Mouse (Mus musculus): ENCODE data around the gene Trim27. TPM values are rescaled to one million over a fixed set of nuclear protein-coding genes. Genes with fewer than 3 reads are reported as not detected.

Trim27 gene
- polyA plus RNA-seq, 1 experiment from 2014 or later, result 155 TPM

DNA sequence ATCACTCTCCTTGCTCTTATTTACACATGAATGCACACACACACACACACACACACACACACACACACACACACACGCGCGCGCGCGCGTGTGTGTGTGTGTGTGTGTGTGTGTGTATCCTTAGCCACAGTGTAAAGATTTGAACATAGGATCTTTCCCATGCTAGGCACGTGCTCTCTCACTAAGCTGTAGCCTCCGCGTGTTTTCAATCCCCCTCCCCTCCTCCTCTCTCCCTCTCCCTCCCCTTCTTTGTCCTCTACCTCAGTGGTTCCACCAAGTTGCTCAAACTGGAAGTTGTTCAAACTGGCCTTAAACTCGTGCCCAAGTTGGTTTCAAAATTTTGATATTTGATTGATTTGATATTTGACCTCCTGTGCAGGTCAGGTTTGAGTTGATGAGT, 2.5 kb upstream of the Trim27 start:
- no peak overlapping the region for H3K9ac ChIP-seq
- WGBS, result 76% methylated on average over 11 of the region's 11 CpGs
- no peak overlapping the region for H3K4me3 ChIP-seq (replicated peaks)
- no peaks in the 10 kb centered on the region for H3K27me3 ChIP-seq (replicated peaks)
- H3K27ac ChIP-seq, result no peak overlapping the region
- peaks cover 9% of the 10 kb centered on the region for H3K4me1 ChIP-seq (replicated peaks)
- no peak overlapping the region for H3K4me2 ChIP-seq (replicated peaks)
- no peaks in the 10 kb centered on the region for H3K9me3 ChIP-seq
- ATAC-seq, result no peak
- no peaks in the 10 kb centered on the region for H3K36me3 ChIP-seq

DNA sequence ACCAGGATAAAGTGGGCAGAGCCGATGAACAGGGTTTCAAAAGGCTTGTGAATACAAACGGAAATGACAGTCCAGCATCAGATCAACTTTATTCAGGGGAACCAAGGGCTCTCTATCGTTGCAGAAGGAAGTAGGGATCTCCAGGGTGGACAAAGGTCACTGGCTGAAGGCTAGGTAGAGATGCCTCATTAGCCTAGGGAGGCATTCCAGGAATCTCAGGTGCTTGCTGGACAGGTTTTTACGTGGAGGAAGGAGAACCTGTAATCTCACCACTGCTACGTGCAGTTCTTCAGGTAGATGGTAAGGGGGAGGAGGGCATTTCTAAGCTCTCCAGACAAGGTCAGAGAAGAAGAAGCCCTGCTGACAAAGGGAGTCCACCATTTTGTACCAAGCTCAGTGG, 1.6 kb upstream of the Trim27 start:
- peak; percentile 62 for ATAC-seq
- Histone ChIP-seq H3K4me1 (replicated peaks) (peaks cover 18% of the 10 kb centered on the region), H3K27me3 (replicated peaks) (no peaks in the 10 kb centered on the region), H3K36me3 (0 out of 2 replicates have a peak, but pooled peaks cover 3% of the 10 kb centered on the region), H3K4me3 (replicated peaks) (no peak overlapping the region), H3K9ac (no peak overlapping the region), H3K4me2 (replicated peaks) (no peak overlapping the region), H3K27ac (peak overlapping the region; percentile 98), H3K9me3 (no peaks in the 10 kb centered on the region)
- 47% methylated on average over 5 of the region's 5 CpGs for WGBS

DNA sequence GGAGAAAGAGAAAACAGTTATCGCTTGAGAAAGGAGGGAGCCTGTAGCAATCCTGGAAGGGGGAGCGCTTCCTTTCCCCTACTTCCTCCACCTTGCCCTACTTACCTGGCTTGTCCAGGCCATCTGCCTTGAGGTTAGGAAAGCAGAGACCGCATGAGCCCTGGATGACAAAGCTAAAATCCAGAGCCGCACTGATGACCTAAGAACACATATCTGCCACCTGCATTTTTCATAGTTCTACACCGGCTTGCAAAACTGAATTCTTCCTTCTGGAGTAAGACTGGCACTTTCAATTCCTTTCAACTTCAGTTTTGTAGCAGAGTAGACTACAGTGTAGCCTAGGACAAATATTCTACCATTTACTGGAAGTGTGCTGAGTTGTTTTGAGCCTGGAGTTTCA, 881 bp upstream of the Trim27 start:
- Histone ChIP-seq H3K9me3 (no peaks in the 10 kb centered on the region), H3K4me1 (replicated peaks) (peaks cover 19% of the 10 kb centered on the region), H3K36me3 (peaks cover 8% of the 10 kb centered on the region; the same call in 1 of the 2 replicates), H3K4me2 (replicated peaks) (peak overlapping the region; percentile 82; the same call in 1 of the 2 replicates), H3K27ac (peak overlapping the region; percentile 98), H3K4me3 (replicated peaks) (no peak overlapping the region), H3K9ac (no peak overlapping the region), H3K27me3 (replicated peaks) (no peaks in the 10 kb centered on the region)
- 79% methylated on average over 5 of the region's 5 CpGs for WGBS
- no peak for ATAC-seq

DNA sequence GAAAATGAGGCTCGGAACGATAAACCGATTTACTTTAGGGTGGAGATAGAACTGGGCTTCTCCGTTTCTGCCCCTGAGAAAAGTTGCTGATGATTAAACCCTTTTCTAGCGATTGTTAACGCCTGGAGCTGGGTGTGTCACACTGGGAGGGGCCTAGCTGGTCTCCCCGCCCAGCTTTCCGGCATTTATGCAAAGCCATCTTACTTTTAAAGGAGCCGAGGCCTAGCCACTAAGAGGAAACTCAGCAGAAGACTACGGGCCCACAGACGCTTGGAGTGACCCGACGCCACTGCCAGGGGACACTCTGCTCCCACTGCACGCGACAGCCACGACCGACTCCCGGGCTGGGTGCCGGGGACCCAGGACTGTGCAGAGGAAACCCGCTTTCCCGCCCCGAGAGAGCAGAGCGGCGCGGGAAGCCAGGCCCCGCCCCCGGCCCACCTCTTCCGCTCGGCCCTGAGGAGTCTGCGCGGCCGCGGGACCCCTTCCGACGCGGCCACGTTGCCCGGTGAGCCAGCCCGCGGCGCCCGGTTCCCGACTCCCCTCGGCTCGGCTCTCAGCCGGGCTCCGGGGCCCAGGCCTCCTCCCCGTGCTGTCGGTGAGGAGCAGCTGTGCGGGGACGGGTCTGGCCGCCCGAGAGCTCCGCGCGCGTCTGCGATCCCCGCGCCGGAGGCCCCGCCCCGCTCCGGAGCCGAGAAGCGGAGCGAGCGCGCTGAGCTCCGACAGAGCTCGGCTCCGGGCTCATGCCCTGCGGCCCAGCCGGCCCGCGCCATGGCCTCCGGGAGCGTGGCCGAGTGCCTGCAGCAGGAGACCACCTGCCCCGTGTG, 692 bp downstream of the Trim27 start:
- Histone ChIP-seq H3K27me3 (replicated peaks) (no peaks in the 10 kb centered on the region), H3K4me1 (replicated peaks) (peaks cover 22% of the 10 kb centered on the region), H3K27ac (peak overlapping the region; percentile 98), H3K4me3 (replicated peaks) (peak overlapping the region; percentile 78), H3K9me3 (no peaks in the 10 kb centered on the region), H3K9ac (peak overlapping the region; percentile 89), H3K36me3 (peaks cover 16% of the 10 kb centered on the region), H3K4me2 (replicated peaks) (peak overlapping the region; percentile 82)
- under 1% methylated on average over 80 of the region's 80 CpGs for WGBS
- peak; percentile 94 for ATAC-seq

- H3K4me1 ChIP-seq (replicated peaks), result peaks cover 26% of the 10 kb centered on the region
- ATAC-seq, result peak; percentile 16
- H3K36me3 ChIP-seq, result peaks cover 22% of the 10 kb centered on the region
- peak overlapping the region; percentile 98 for H3K27ac ChIP-seq
- H3K4me3 ChIP-seq (replicated peaks), result peak overlapping the region; percentile 78
- WGBS, result under 1% methylated on average over 70 of the region's 71 CpGs
- no peaks in the 10 kb centered on the region for H3K9me3 ChIP-seq
- H3K27me3 ChIP-seq (replicated peaks), result no peaks in the 10 kb centered on the region
- H3K9ac ChIP-seq, result peak overlapping the region; percentile 89
- peak overlapping the region; percentile 82 for H3K4me2 ChIP-seq (replicated peaks)
Measured at GRCm38 (mm10) chr13:21180551-21181530, 1.6 kb downstream of the Trim27 start.

- H3K4me2 ChIP-seq (replicated peaks), result peak overlapping the region; percentile 82
- no peak for ATAC-seq
- H3K9me3 ChIP-seq, result no peaks in the 10 kb centered on the region
- H3K4me3 ChIP-seq (replicated peaks), result peak overlapping the region; percentile 78
- 52% methylated on average over 7 of the region's 7 CpGs for WGBS
- H3K27ac ChIP-seq, result no peak overlapping the region
- peaks cover 26% of the 10 kb centered on the region for H3K4me1 ChIP-seq (replicated peaks)
- peak overlapping the region; percentile 89 for H3K9ac ChIP-seq
- H3K27me3 ChIP-seq (replicated peaks), result no peaks in the 10 kb centered on the region
- peaks cover 29% of the 10 kb centered on the region for H3K36me3 ChIP-seq
Measured at GRCm38 (mm10) chr13:21181996-21182395, 2.8 kb downstream of the Trim27 start.

DNA sequence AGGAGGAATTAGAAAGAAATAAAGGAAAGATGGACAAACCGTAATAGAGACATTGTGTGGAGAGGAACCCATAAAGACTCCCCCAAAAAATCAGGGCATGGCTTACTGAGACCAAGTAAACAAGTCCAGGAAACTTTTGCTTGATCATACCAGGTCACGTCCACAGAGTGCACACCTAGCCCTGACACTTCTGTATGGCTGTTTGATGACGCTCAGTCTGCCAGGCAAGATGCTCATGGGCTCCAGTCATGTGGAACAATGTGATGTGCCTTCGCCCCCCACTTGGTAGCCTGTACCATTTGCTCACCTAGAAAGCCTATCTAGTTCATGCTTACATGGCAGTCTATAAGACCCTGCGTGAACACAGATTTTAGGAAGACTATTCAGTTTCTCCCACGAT, 3.8 kb downstream of the Trim27 start:
- H3K27ac ChIP-seq, result no peak overlapping the region
- no peak overlapping the region for H3K4me3 ChIP-seq (replicated peaks)
- H3K36me3 ChIP-seq, result peaks cover 37% of the 10 kb centered on the region
- peaks cover 26% of the 10 kb centered on the region for H3K4me1 ChIP-seq (replicated peaks)
- no peaks in the 10 kb centered on the region for H3K27me3 ChIP-seq (replicated peaks)
- 0 out of 2 replicates have a peak overlapping the region, but pooled peaks have one; percentile 82 for H3K4me2 ChIP-seq (replicated peaks)
- no peak for ATAC-seq
- WGBS, result 91% methylated on average over 6 of the region's 6 CpGs
- H3K9ac ChIP-seq, result no peak overlapping the region
- H3K9me3 ChIP-seq, result no peaks in the 10 kb centered on the region

DNA sequence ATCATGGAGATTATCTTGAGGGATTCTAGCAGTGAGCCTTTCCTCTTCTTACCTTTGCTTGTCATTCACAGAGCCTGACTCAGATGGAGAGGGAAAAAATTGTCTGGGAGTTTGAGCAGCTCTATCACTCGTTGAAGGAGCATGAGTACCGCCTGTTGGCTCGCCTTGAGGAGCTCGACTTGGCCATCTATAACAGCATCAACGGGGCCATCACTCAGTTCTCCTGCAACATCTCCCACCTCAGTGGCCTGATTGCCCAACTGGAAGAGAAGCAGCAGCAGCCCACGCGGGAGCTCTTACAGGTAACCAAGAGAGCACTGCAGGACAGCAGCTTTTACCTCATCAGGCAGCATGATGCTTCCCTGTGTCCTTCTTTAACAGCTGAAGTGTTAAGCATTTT, 4.4 kb downstream of the Trim27 start:
- peak overlapping the region; percentile 3; the same call in 1 of the 2 replicates for H3K4me3 ChIP-seq (replicated peaks)
- ATAC-seq, result no peak

DNA sequence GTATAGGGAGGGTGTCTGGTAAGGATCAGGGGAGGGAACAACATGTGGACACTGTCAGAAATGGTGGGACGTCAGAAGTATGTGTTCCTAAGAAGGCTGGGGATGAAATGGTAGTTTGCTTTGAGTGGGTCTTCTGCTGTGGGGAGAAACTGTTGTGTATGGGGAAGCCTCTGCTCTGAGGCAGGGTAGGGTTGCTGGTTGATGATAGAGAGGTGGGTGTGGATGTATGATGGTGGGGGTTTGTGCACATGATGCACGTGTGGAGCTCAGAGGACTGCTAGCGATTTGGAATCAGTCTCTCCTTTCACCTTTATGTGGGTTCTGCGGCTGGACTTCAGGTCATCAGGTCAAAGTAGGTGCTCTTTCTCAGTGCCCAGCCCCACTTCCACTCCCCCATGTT, 6.3 kb downstream of the Trim27 start:
- Histone ChIP-seq H3K4me3 (replicated peaks) (no peak overlapping the region), H3K9me3 (no peaks in the 10 kb centered on the region), H3K36me3 (peaks cover 56% of the 10 kb centered on the region), H3K9ac (no peak overlapping the region), H3K27me3 (replicated peaks) (no peaks in the 10 kb centered on the region), H3K4me1 (replicated peaks) (peaks cover 19% of the 10 kb centered on the region), H3K27ac (no peak overlapping the region), H3K4me2 (replicated peaks) (0 out of 2 replicates have a peak overlapping the region, but pooled peaks have one; percentile 3)
- 77% methylated on average over 4 of the region's 4 CpGs for WGBS
- ATAC-seq, result no peak

More for the DNA sequence above, 4.4 kb downstream of the Trim27 start:
- H3K36me3 ChIP-seq, result peaks cover 42% of the 10 kb centered on the region
- H3K4me1 ChIP-seq (replicated peaks), result peaks cover 23% of the 10 kb centered on the region
- 91% methylated on average over 7 of the region's 7 CpGs for WGBS
- H3K4me2 ChIP-seq (replicated peaks), result 0 out of 2 replicates have a peak overlapping the region, but pooled peaks have one; percentile 9
- H3K9ac ChIP-seq, result no peak overlapping the region
- H3K27ac ChIP-seq, result no peak overlapping the region
- H3K27me3 ChIP-seq (replicated peaks), result no peaks in the 10 kb centered on the region
- no peaks in the 10 kb centered on the region for H3K9me3 ChIP-seq

- H3K36me3 ChIP-seq, result peaks cover 24% of the 10 kb centered on the region
Measured at GRCm38 (mm10) chr13:21195406-21196228, 16.4 kb downstream of the Trim27 start.

GRCm38 (mm10) chr13:21197721-21198120, 18.5 kb downstream of the Trim27 start:
- Histone ChIP-seq H3K4me2 (replicated peaks) (no peak overlapping the region), H3K9ac (no peak overlapping the region), H3K4me1 (replicated peaks) (no peaks in the 10 kb centered on the region), H3K9me3 (no peaks in the 10 kb centered on the region), H3K4me3 (replicated peaks) (no peak overlapping the region), H3K36me3 (peaks cover 7% of the 10 kb centered on the region), H3K27ac (no peak overlapping the region), H3K27me3 (replicated peaks) (no peaks in the 10 kb centered on the region)
- no peak for ATAC-seq
- 85% methylated on average over 5 of the region's 5 CpGs for WGBS

More at GRCm38 (mm10) chr13:21195406-21196228, 16.4 kb downstream of the Trim27 start:
- 73% methylated on average over 10 of the region's 10 CpGs for WGBS
- no peaks in the 10 kb centered on the region for H3K9me3 ChIP-seq
- ATAC-seq, result peak; percentile 52
- H3K4me1 ChIP-seq (replicated peaks), result no peaks in the 10 kb centered on the region
- H3K9ac ChIP-seq, result no peak overlapping the region
- no peak overlapping the region for H3K4me3 ChIP-seq (replicated peaks)
- H3K27ac ChIP-seq, result peak overlapping the region; percentile 14; the same call in 1 of the 2 replicates
- H3K27me3 ChIP-seq (replicated peaks), result no peaks in the 10 kb centered on the region
- H3K4me2 ChIP-seq (replicated peaks), result no peak overlapping the region
